Mouse (Mus musculus): ENCODE measurements around the gene Atp5g3.

Gene Atp5g3

GRCm38 (mm10) chr2:73893473-73894270 is 17.5 kb downstream of the Atp5g3 start:
- DNase-seq = no peak

GRCm38 (mm10) chr2:73892464-73893296 is 18.4 kb downstream of the Atp5g3 start, which contains the start of gene Atf2:
Gene Atf2 (minus strand): TSS chr2:73892639.
- DNase-seq = peak; percentile 99

GRCm38 (mm10) chr2:73891701-73892463 is 19.2 kb downstream of the Atp5g3 start:
- DNase-seq = peak; percentile 33 to 43

- no peak for DNase-seq
Observed at GRCm38 (mm10) chr2:73885997-73886396, 25.1 kb downstream of the Atp5g3 start.

GRCm38 (mm10) chr2:73877891-73878290 is 33.2 kb downstream of the Atp5g3 start:
- no peak for DNase-seq

- peak; percentile 83 to 84 for DNase-seq
Observed at GRCm38 (mm10) chr2:73867764-73868487, 43.2 kb downstream of the Atp5g3 start.

GRCm38 (mm10) chr2:73860046-73860624 is 51.0 kb downstream of the Atp5g3 start:
- no peak for DNase-seq

Measured in B cell, adult 2 months (primary cell).